Mouse (Mus musculus): ENCODE results near the gene Gm10974.

Gene Gm10974

GRCm38 (mm10) chr7:66405951-66406721 is 40.4 kb downstream of the Gm10974 start:
- no peak for DNase-seq (ENCODE audit: low spot score in 2 of 2)

DNA sequence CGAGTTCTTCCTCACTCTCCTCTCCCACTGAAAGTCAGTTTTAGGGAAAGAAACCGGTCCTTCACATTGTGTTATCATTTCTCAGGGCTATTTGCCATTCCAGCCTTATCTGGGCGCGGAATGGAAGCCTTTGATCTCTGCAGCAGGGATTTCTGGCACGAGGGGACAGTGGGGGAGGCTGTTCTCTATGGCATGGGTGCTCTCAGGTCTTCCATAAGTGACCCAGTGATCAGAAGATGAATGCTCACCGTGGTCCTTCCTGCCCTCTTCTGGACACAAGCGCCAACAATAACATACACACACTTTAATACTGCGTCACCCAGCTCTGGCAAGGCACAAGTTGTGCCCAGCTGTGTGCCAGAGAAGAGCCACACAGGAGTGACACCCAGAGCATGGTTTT is 41.3 kb downstream of the Gm10974 start:
- DNase-seq (ENCODE audit: low spot score in 2 of 2): no peak

DNA sequence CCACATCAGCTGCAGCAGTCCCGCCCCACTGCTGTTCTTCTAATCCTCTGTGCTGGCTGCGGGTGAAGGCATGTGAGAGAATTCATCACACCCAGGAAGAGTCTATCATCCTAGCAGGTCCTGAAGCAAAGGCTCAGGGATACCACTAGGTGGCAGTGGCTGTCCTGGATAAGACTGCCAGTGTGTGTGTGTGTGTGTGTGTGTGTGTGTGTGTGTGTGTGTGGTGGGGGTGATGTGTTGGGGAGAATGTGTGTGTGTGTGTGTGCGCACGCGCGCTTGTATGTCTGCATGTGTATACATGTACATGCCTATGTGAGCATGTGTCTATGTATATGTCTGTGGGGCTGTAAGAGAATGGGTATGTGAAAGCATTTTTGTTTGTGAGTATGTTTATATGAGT is 43.7 kb downstream of the Gm10974 start:
- DNase-seq (ENCODE audit: low spot score in 2 of 2): peak in 1 of 2 experiments; percentile 17

GRCm38 (mm10) chr7:66413093-66413492 is 47.4 kb downstream of the Gm10974 start:
- no peak for DNase-seq (ENCODE audit: low spot score in 2 of 2)

GRCm38 (mm10) chr7:66416829-66417228 is 51.1 kb downstream of the Gm10974 start:
- DNase-seq (ENCODE audit: low spot score in 2 of 2): no peak

- DNase-seq (ENCODE audit: low spot score in 2 of 2): no peak
Observed at GRCm38 (mm10) chr7:66418981-66419380, 53.3 kb downstream of the Gm10974 start.

DNA sequence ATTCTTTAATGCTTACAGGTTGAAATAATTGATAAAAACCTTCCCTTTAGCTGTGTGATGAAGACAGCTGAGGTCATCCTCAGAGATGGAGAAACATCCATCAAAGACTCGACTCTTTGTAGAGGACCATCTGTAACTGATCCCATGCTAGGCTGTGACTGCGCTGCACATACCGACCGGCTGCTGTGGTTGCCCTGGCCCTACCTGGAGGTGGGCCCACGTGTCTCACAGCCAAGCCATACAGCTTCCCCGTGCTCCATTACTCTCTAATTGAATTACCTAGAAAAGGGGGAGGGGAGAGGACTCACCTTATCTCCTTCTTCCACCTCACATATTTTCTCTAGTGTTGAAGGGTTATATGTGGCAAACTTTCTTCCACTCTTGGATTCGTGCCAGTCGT is 56.2 kb downstream of the Gm10974 start:
- DNase-seq (ENCODE audit: low spot score in 2 of 2): no peak

- DNase-seq (ENCODE audit: low spot score in 2 of 2): no peak
Observed at GRCm38 (mm10) chr7:66427053-66427436, 61.3 kb downstream of the Gm10974 start.

DNA sequence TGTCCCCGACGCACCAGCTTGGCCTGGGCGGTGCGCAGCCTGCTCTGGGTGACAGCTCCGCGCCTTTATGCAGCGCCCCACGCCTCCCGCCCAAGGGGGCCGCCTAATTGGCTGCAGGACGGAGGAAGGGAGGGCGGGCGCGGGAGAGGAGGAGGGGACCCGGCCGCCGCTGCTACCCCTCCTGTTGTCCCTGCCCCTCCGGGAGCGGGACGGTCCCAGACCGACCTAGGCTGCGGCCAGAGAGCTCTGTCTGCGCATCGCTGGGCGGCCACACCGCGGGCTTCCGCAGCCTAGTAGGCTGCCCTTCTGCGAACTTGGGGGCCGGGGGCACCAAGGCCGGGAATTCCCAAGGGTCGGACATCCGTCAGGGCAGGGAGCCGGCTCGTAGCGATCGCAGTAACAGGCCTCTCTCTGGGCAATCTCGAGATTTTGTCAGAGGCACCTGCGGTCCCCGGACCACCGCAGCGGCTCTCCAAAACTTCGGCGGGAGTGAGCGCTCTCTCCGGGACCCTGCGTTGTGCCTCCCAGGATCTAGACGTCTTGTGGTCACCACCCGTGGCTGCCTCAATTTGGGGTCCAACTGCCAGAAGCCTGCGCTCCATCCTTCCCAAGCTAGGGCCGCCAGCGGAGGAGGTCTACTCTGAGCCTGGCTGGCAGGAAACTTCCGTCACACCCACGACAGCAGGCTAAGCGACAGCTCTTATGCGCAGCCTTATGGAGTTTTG is 61.9 kb downstream of the Gm10974 start, which contains the start of gene Aldh1a3:
Gene Aldh1a3 (minus strand): TSS at position 81 of the 725 bp plus-strand sequence.
- DNase-seq (ENCODE audit: low spot score in 2 of 2): peak; percentile 37 to 44

DNA sequence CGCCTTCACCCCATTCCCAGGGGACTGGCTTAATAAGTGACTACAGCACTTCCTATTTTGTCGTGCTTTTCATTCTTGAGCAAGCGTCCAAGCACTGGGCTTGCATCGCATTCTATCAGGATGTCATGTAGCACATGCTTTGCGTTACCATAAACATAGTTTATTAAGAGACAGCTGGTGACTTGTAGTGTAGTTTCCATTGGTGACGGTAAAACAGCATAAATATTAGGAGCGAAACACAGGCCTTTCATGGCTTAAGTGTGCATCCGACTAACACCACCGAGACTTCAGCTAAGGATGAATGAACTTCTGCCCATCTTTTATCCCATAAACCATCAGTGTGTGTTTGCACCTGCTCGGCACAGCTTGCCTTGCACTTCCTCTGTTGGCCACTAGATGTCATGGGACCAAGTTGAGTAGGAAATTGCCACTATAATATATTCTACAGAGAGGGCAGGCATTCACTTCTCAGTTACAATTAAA is 68.8 kb downstream of the Gm10974 start:
- peak; percentile 37 to 65 for DNase-seq (ENCODE audit: low spot score in 2 of 2)

Data from urinary bladder, adult 18-20 months (tissue).